Mouse (Mus musculus) T-helper 17 cell (primary cell): Measurements from ENCODE around the gene Hpca.

Experiments used
- in situ Hi-C, 2 experiments: fragments of 300-600 bp; cut with MboI, MseI; formaldehyde crosslinking; loops; 1 replicate in 1 of 2; 2 replicates in 1 of 2; pipeline ENCODE4 v1.15.1; 2025; ENCODE audit warnings: high pct_unique_total_duplicates in 2 of 2

Hpca gene

GRCm38 (mm10) chr4:129121569-129122086 lies at the start of gene Hpca:
Gene Hpca, minus strand, starts transcription at chr4:129122036.
- in situ Hi-C loops = loop anchor here in 1 of 2 experiments (25.0 kb wide), 1 partner anchor 1441 kb away; the partner anchor contains the start of gene Nkain1

- in situ Hi-C loops = no loop called here
Observed at GRCm38 (mm10) chr4:129161581-129162255, 39.9 kb upstream of the Hpca start.

- in situ Hi-C loops = no loop called here
Observed at GRCm38 (mm10) chr4:129161076-129161475, 39.2 kb upstream of the Hpca start.

GRCm38 (mm10) chr4:129158549-129158948 lies 36.7 kb upstream of the Hpca start:
- in situ Hi-C loops = no loop called here

- in situ Hi-C loops = no loop called here
Observed at GRCm38 (mm10) chr4:129157541-129157940, 35.7 kb upstream of the Hpca start.

GRCm38 (mm10) chr4:129151276-129151811 lies 29.5 kb upstream of the Hpca start:
- in situ Hi-C loops = no loop called here

GRCm38 (mm10) chr4:129149321-129149720 lies 27.5 kb upstream of the Hpca start:
- in situ Hi-C loops = no loop called here

- in situ Hi-C loops = no loop called here
Observed at GRCm38 (mm10) chr4:129147552-129148103, 25.8 kb upstream of the Hpca start.

GRCm38 (mm10) chr4:129146392-129146791 lies 24.6 kb upstream of the Hpca start:
- in situ Hi-C loops = no loop called here

GRCm38 (mm10) chr4:129145943-129146342 lies 24.1 kb upstream of the Hpca start:
- in situ Hi-C loops = no loop called here

GRCm38 (mm10) chr4:129145411-129145810 lies 23.6 kb upstream of the Hpca start:
- in situ Hi-C loops = no loop called here

- in situ Hi-C loops = no loop called here
Observed at GRCm38 (mm10) chr4:129144401-129145367, 22.8 kb upstream of the Hpca start.

GRCm38 (mm10) chr4:129143509-129143908 lies 21.7 kb upstream of the Hpca start:
- in situ Hi-C loops = no loop called here

GRCm38 (mm10) chr4:129142439-129143045 lies 20.7 kb upstream of the Hpca start:
- in situ Hi-C loops = no loop called here

- in situ Hi-C loops = no loop called here
Observed at GRCm38 (mm10) chr4:129141560-129142438, 20.0 kb upstream of the Hpca start.

- in situ Hi-C loops = no loop called here
Observed at GRCm38 (mm10) chr4:129140808-129141207, 19.0 kb upstream of the Hpca start.

GRCm38 (mm10) chr4:129139642-129140041 lies 17.8 kb upstream of the Hpca start:
- in situ Hi-C loops = no loop called here

GRCm38 (mm10) chr4:129137392-129138321 lies 15.8 kb upstream of the Hpca start:
- in situ Hi-C loops = no loop called here
